Mouse (Mus musculus) activated CD4-positive, CD25-positive, alpha-beta regulatory T cell, adult 4 months (primary cell): ENCODE results near the gene Oas1g. TPM values are rescaled to one million over a fixed set of nuclear protein-coding genes. Genes with fewer than 3 reads are reported as not detected.
"Not testable (repeated sequence)": the region's sequence is repeated elsewhere in the genome, so short reads cannot be mapped to it uniquely, and the experiment has no call there.

Experiments used
- ATAC-seq: one replicate; pipeline ENCODE4 v1.8.0; 2017
- polyA plus RNA-seq, 2 experiments: library from polyadenylated mRNA; unstranded; fragments of 100-300 nt; shearing (Covaris generic); gene quantifications; one replicate each; pipeline ENCODE4 v1.2.1; 2017

Gene Oas1g
- polyA plus RNA-seq, 2 experiments from 2014 or later: 1.0 TPM; not detected in 1

DNA sequence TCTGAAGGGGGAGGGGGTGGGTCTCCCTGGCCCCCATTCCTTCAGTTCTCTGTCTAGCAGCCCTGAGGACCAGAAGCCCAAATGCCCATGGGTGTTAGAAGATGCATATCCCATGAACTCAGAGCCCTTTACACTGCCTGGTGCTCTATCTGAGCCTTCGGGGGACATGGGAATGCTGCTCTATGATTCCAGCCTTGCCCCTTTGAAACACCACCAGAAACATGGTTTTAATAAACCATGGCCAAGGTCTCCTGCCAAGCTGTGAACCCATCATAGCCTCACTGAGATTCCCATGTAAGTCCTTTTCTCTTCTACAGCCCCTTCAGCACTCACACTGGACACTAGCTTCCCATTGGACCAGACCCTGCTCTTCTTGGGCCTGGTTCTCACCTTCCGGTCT lies 2.6 kb upstream of the Oas1g start:
- ATAC-seq: no peak

DNA sequence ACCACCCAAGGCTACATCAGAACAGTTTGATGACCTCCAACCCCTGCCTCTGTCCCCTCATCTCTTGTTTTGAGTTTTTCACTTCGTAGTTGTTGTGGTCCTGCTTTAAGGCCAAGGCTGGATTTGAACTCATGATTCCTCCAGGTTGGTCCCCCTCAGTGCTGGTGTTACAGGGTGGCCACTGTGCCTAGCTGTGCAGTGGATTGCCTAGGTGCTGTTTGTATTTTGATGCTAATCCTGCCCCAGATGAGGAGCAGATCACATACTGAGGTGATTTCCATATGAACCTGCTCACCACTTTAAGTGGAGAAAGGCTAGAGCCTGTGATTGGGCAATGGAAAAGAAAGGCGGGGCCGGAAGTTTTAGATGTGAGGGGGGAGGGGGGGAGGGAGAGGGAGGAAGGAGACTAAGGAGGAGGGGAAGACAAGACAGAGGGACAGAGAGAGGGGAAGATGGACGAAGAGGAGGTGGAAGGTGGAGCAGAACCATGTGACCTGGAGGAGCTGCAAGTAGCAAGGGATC lies 942 bp upstream of the Oas1g start:
- not testable (repeated sequence) for ATAC-seq

DNA sequence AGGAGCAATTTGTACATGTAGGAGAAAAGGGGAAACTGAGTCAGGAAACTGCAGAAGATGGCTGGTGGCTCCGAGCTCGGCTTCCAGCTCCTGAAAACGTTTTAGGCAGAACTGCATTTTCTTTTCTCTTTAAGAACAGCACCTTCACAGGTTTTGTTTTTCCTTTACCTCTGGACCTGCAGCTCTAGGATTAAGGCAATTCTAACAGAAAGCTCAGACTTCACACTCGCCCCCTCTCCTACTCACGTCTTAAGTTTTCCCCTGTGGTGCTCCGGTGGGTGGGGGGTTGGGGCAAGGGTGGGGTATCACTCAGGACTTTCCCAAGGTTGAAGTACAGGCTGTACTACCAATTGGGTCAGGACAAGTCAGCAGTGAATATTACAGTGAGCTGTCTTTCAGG lies 418 bp upstream of the Oas1g start:
- ATAC-seq: no peak

DNA sequence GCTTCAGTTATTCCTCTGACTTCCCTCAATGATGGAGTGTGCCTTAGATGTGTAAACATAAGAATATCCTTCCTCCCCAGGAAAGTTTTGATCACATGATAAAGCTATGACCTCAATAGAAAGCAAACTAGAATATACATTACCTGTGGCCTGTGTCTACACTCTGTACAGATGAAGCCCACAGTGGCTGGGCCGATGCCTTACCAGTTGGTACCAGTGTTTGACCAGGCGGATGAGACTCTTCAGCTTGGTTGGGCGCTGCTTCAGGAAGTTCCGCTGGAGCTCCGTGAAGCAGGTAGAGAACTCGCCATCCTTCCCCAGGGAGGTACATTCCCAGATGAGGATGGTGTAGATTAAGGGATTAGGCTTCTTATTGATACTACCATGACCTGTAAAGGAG lies 5.7 kb downstream of the Oas1g start:
- not testable (repeated sequence) for ATAC-seq

DNA sequence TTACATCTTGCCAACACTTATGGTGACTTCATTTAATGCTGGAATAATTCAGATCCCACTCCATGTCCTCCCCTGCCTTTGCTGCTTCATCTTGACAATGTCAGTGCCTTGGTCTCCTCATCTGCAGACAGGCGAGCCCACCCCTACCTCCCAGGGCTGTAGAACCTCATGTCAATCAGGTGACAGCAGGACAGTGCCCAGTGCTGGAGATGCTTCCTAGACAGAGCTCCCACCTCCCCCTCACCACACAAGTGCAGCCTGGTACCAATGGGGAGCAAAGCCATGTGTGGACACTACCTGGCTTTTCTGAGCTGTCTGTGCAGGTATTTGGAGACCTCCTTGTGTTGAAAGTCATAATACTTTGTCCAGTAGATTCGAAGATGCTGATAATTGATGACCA lies 8.6 kb downstream of the Oas1g start:
- ATAC-seq: not testable (repeated sequence)

DNA sequence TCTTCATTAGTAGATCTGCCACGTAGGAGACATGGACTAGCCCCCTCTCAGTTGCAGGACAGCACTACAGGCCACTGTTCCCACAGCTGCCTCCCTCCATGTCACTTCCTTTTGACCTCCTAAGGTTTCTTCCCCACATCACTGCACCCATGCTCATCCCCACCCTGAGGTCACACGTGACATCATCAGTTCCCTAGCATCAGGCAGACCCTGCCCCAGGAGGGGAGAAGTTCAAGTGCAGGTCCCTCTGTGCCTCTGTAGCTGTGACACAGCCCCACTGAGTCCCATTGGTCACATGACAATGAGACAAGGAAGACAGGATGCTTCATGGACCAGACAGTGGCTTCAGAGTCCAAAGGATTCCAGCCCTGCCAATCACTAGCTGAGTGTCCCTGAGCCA lies 10.0 kb downstream of the Oas1g start:
- ATAC-seq: not testable (repeated sequence)

DNA sequence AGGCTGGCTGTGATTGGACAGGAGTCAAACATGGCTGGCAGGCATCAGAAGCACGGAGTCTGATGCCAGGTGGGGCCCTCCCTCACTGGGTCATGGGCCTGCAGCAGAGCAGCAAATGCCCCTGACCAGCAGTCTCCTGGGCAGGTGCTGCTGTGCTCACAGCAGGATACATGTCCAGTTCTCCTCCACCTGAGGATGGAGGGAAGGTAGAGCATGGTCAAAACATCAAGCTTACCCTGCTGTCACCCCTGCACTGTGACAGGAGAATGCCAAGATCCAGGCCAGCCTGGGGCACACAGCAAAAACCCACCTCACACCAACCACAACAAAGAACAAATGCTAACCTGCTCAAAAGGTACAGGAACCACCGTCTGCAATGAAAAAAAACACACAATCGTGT lies 10.6 kb downstream of the Oas1g start:
- ATAC-seq: not testable (repeated sequence)

DNA sequence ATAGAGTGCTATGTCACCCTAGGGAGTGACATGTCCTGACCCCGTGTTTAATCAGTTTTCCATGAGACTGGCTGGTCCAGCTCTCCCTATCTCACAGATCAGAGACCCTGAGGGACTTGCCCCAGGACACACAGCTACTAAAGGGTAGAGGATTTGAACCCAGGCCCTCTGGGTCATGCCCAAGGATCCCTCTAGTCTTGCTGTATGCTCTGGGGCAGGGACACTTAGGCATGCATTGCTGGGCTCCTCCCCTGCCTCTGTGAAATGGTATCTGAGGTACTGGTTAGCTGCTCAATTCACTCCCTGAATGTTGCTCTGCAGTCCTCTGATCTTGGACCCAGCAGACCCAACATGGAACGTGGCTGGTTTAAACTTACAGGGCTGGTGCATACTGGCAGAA lies 15.9 kb downstream of the Oas1g start:
- ATAC-seq: no peak

DNA sequence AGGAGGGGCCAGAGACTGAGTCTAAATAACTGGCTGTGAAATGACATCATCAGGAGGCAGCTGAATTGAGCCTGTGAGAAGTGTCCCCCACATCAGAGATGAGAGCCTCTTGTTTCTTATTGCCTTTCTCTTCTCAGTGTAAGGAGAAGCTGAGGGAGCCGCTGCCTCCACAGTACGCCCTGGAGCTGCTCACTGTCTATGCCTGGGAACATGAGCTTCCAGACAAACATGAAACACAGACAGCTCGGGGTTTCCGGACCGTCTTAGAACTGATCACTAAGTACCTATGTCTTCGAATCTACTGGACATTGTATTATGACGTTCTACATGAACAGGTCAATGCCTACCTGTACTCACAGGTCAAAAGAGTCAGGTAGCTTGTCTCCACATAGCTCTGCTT lies 16.6 kb downstream of the Oas1g start:
- no peak for ATAC-seq

DNA sequence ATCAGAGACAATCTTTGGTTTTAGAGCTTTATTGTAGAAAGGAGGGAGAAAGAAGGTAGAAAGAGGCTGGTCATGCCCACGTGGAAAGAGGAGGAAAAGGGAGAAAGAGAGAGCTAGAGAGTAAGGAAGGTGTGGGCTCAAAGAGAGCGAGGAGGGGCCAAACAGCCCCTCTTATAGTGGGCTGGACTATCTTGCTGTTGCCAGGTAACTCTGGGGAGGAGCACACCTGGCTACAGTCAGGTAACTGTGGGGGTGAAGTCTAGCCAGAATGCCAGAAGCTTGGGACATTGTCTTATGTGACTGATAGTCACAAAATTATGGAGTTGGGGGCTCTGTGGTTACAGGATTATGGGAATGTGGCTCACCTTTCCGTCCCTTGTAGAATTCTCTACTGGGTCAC lies 17.3 kb downstream of the Oas1g start:
- ATAC-seq: no peak

DNA sequence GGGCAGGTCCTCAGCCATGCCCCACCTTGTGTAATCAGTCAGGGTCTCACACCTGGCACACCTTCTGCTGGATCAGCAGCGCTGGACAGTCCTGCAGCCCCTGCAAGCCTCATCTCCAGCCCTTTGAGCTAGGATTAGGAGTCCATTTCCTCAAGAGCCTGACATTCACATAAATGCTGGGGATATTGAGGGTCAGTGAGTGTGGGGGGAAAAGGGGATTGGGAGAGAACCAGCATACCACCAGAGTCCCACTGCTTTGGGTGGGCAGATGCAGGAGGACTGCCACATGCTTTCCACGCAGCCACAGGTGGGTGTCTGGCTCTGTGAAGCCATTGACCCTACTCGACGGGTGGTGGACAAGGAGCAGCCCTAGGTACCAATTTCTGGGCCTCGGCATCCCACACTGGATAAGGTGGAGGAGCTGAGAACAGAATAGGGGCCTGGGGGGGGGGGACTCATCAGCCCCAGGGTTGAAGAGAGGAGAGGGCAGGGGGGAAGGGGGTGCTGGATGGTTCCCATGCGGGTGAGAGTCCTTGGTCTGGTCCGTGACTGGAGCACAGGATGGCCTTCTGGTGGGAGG lies 17.9 kb downstream of the Oas1g start:
- no peak for ATAC-seq

DNA sequence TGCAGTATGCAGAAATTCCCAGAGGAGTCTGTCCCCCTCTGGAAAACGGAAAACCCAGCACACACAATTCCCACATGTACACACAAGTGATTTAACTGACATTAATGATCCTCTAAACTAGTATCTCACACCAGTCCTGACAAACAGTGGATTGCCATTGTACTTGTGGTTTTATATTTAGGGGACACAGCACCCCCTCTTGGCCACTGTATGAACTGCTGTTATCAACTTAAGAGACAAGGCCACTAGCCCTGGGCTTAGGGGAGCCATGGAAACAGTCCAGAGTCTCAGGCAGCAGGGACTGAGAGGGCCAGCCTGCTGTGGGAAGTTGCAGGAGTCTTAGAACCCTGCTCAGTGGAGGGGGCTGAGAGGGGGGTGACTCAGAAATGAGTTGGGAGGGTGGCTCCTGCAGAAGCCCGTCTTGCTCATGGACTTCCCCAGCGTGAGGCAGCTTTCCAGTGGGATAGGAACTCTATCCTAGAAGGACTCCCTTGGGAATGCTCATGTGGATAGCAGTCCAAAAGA lies 22.0 kb downstream of the Oas1g start:
- ATAC-seq: no peak

DNA sequence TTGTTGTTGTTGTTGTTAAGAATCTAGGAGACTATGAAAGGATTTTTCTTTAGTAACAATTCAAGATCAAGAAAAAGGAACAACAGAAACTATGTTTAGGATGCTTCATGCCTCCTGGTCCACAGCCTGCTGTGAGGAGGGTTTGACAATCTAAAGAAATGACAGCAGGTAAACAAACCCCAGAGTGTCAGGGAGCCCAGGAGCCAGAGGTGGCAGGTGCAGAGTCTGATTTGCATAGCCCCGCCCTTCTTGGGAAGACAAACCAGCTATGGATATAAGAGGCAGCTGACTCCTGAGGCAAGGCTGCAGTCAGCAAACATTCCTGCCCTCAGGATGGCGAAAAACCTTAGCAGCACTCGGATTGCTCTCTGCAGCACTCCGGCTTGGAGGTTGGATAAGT lies 26.3 kb downstream of the Oas1g start, which contains the start of gene Oas1h:
Gene Oas1h (plus strand): TSS at position 301 of the 400 bp plus-strand sequence.
- no peak for ATAC-seq

DNA sequence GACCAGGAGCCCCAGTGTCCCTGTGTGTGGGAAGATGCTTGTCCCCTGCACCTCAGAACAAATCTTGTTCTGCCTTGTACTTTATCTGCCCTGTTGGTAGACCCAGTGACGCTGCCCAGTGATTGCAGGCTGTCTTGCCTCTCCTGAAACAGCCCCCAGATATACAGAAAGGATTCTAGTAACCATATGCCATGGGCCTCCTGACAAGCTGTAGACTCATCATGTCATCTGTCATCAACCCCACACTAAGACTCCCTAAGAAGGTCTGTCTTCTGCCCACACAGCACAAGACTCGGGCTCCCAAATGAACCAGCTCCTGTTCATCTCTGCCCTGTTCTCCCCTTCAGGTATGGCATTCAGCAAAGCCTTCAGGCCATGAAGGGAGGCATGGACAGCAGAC lies 28.2 kb downstream of the Oas1g start:
- no peak for ATAC-seq

DNA sequence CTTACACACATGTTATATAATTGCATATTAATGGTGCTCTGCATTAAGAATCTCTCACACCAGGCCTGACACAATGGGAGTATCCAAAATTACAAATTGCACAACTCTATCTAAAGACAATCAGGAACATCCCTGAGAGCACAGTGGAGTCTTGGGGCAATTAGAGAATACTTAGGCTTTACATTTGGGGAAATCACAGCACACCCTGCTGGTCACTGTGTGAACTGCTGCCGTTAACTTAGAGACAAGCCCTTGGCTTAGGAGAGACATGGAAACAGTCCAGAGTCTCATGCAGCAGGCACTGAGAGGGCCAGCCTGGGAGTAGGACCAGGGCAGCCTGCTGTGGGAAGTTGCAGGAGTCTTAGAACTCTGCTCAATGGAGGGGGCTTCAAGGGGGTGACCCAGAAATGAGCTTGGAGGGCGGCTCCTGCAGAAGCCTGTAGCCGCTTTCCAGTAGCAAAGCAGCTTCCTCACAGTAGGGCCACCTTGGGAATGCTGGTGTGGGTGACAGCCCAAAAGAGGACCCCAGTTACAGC lies 37.7 kb downstream of the Oas1g start:
- no peak for ATAC-seq

DNA sequence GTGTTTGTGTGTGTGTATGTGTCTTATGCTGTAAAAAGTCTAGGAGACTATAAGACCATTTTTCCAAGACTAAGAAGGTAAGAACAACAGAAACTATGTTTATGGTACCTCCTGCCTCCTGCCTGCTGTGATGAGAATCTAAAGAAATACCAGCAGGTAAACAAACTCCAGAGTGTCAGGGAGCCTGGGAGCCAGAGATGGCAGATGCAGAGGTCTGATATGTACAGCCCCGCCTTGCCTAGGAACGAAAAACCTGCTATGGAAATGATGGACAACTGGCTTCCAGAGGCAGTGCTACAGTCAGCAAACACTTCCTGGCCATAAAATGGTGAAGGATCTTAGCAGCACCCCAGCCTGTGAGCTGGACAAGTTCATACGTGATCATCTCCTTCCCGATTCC lies 40.3 kb downstream of the Oas1g start, which contains the start of gene Oas1f:
Gene Oas1f (plus strand): TSS at position 301 of the 400 bp plus-strand sequence.
- ATAC-seq: no peak

DNA sequence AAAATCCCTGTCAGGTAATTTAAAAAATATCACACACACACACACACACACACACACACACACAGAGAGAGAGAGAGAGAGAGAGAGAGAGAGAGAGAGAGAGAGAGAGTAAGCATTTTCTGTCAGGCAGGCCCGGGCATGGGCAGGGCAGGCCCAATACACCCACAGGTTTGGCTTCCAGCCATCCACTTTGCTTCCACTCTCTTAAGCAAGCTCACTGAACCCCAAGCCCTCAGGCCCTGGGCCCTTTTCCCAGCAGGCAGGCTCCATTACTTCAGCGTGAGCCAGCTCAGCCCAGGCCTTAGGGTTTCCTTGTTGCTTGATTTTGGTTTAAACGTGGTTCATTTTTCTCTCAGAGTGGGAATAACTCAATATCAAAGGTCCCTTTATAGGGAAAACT lies 42.7 kb downstream of the Oas1g start:
- ATAC-seq: no peak

DNA sequence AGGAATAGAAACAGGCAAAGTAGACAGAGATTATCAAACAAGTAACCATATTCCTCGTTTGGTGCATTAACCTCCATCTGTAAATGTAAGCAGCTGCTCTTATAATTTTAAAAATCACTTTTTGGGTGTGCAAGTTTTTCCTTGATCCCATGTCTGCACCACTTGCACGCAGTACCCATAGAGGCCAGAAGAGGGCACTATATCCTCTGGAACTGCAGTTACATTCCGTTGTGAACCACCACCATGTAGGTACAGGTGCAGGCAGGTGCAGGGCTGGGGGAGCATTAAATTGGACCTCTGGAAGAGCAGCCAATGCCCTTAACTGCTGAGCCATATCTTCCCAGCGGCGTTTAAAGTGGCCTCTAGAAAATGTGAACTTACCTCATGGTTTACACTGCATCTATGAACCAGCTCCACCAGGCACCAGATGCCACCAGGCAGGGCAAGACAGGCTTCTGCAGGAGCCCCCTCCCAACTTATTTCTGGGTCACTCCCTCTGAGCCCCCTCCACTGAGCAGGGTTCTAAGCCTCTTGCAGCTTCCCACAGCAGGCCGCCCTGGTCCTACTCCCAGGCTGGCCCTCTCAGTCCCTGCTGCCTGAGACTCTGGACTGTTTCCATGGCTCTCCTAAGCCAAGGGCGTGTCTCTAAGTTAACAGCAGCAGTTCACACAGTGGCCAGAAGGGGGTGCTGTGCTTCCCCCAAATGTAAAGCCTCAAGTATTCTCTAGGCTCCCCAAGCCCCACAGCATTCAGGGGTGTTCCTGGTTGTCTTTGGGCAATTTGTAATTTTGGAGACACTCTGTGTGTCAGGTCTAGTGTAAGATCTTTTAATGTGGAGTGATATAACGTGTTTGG lies 50.5 kb downstream of the Oas1g start:
- ATAC-seq: no peak

DNA sequence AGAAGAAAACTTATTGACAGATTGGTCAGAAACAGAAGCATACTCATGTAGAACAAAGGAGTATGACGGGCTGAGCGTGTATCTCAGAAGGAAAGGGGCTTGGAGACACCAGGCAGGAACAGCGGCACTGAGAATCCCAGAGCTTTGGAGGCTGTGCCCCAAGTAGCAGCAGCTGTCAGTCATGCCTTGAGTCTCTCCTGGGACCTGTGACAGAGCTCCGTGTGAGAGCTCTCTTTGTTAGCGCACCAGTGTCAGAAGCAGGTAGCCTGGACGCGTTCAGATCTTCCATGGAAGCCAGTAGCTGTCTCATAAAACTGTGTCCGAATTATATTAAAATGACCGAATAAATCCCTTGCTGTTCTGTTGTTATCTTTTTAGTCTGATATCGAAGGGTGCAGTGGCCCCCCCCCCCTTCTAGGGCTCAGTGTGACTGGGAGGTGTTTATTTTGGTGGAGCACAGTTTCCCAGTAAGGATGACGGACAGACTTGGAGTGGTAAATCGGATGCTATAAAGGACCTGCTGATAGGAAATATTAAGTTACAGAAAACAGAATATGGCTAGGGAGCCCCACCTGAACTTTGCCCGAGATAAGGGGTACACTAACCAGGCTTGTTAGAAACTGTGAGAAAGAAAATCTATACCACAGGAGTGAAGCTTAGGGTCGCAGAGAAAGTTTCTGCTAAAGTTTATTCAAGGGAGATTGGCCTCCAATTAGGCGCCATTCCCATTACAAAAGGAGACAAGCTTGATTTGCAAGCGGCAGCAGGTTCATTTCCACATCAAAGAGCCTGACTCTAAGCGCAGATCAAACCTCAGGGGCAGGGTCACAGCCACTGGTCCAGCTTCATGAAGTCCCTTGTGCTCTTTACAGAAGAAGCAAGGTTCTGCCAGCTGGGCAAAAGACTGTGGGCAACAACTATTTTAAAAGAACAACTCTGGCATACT lies 53.8 kb downstream of the Oas1g start:
- ATAC-seq: no peak

DNA sequence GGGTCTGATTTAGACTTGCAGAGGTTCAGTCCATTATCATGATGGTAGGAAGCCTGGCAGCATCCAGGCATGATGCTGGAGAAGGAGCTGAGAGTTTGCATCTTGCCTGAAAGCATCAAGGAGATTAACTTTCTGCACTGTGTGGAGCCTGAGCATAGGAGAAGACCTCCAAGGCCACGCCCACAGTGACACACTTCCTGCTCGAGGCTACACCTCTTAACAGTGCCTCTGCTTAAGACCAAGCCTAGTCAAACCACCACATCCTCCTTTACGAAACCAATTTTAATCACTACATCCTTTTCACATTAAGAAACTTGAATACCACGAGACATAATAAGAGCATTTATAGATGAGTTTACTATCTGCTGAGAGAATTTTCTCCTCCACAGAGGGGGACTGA lies 56.4 kb downstream of the Oas1g start:
- ATAC-seq: peak; percentile 100
